Mouse (Mus musculus): ENCODE results near the gene Acap1.
A peak's percentile ranks its signal among the peaks of the same experiment; 100 is the strongest.

The Acap1 gene

GRCm38 (mm10) chr11:69835326-69835965 is 59.9 kb downstream of the Acap1 start:
- no peak for DNase-seq

DNA sequence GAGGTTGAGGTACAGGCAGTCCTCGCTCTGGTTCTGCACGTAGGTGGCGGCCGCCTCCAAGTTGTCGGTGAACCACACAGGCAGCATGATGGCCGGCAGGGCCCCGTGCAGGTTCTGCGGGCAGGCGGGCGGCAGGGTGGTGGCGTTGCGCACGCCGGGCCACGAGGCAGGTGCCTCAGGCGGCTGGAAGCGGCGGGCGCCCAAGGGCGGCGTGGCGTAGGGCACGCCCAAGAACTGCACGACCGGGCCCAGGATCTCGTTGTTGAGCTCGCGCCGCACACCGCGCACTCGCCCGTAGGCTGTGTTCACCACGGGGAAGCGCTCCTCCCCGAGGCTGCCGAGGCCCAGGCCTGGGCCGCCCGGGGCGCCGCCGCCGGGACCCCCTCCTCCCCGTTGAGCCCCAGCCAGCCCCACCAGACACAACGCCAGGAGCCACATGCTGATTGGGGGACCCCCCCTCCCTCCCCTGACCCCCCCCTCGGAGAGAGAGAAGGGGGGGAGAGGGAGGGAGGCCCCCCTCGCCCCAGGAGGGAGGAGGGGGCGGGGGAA is 61.3 kb downstream of the Acap1 start:
- DNase-seq = peak; percentile 79

- DNase-seq = no peak
Measured at GRCm38 (mm10) chr11:69833554-69833953, 61.8 kb downstream of the Acap1 start.
